Mouse (Mus musculus): ENCODE results near the gene Fnbp4.
"Not testable (repeated sequence)": the region's sequence is repeated elsewhere in the genome, so short reads cannot be mapped to it uniquely, and the experiment has no call there.

Fnbp4 gene

GRCm38 (mm10) chr2:90782901-90783486, 37.8 kb downstream of the Fnbp4 start:
- no peak for DNase-seq (ENCODE audit: low spot score)

- no peak for DNase-seq (ENCODE audit: low spot score)
Observed at GRCm38 (mm10) chr2:90788126-90788525, 43.0 kb downstream of the Fnbp4 start.

- DNase-seq (ENCODE audit: low spot score) = no peak
Observed at GRCm38 (mm10) chr2:90808241-90809126, 63.3 kb downstream of the Fnbp4 start.

GRCm38 (mm10) chr2:90810751-90811150, 65.6 kb downstream of the Fnbp4 start:
- no peak for DNase-seq (ENCODE audit: low spot score)

GRCm38 (mm10) chr2:90815266-90815665, 70.1 kb downstream of the Fnbp4 start:
- no peak for DNase-seq (ENCODE audit: low spot score)

- DNase-seq (ENCODE audit: low spot score) = no peak
Observed at GRCm38 (mm10) chr2:90816144-90816543, 71.0 kb downstream of the Fnbp4 start.

- DNase-seq (ENCODE audit: low spot score) = peak; percentile 10
Observed at GRCm38 (mm10) chr2:90818710-90819109, 73.5 kb downstream of the Fnbp4 start.

GRCm38 (mm10) chr2:90820894-90821293, 75.7 kb downstream of the Fnbp4 start:
- no peak for DNase-seq (ENCODE audit: low spot score)

GRCm38 (mm10) chr2:90822978-90823377, 77.8 kb downstream of the Fnbp4 start:
- DNase-seq (ENCODE audit: low spot score) = no peak

- no peak for DNase-seq (ENCODE audit: low spot score)
Observed at GRCm38 (mm10) chr2:90823781-90824180, 78.6 kb downstream of the Fnbp4 start.

GRCm38 (mm10) chr2:90824528-90824927, 79.4 kb downstream of the Fnbp4 start:
- DNase-seq (ENCODE audit: low spot score) = not testable (repeated sequence)

- no peak for DNase-seq (ENCODE audit: low spot score)
Observed at GRCm38 (mm10) chr2:90825515-90826172, 80.5 kb downstream of the Fnbp4 start.

GRCm38 (mm10) chr2:90828739-90829138, 83.6 kb downstream of the Fnbp4 start:
- DNase-seq (ENCODE audit: low spot score) = no peak

All from left cerebral cortex, adult 11 months (tissue).